Mouse (Mus musculus): ENCODE data around the gene Cbr1.

Cbr1 gene

DNA sequence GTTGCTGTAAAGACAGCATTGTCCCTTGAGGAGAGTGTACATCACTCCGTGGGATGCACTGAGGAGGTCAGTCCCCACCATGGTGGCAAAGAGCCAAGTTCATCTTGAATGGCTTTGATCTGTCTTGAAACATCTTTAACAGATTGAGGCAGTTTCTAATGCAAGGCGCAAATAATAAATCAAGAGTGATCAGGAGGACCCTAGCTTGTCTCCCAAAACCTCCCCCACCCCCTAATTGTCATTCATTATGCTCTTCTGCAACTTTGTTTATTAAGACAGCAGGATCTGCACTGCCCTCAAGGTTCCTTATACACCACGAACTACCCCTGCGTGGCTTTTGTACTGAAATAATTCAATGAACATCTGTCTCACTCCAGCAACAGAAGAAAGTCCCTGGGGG, at the start of gene Cbr1:
Gene Cbr1, plus strand, starts transcription at position 301 of the 400 bp plus-strand sequence.
- DNase-seq (ENCODE audit: low spot score in 2 of 2), result no peak

DNA sequence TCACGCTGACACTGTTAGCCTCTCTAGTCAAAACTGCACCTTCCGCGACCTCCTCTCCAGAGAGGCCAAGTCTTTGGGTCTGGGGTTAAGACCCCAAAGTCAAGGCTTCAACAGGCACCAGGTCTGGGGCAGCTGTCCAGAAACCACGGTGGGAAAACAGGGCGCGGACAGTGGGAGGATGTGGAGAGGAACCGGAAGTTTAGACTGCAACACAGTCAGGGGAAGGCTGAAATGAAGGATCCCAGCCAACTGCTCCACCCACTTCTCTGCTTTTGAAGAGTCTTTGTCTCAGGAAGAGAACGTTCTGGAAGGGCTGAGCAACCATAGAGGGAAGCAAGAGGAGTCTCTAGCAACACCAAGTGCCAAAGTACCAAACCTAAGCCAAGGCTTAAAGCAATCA, 48.0 kb upstream of the Cbr1 start:
- no peak for DNase-seq (ENCODE audit: low spot score in 2 of 2)

DNA sequence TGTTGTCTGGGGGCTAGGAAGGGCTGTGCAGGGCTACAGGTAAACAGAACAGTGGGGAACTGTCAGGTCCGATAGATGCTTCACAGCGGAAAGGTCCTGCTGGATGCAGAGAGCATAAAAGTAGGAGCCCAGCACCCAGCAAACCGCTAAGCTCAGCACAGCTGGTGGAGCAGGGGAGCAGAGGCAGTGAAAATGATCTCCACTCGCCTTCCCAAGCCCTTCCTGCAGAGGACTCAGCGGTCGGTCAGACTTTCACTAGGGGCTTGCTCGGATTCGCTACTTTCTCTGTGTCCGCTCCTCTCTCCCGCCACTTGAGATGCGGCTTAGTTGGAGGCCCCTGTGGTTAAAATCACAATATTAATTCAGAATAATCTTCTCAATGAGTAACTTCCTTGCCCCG, 47.2 kb upstream of the Cbr1 start:
- no peak for DNase-seq (ENCODE audit: low spot score in 2 of 2)

DNA sequence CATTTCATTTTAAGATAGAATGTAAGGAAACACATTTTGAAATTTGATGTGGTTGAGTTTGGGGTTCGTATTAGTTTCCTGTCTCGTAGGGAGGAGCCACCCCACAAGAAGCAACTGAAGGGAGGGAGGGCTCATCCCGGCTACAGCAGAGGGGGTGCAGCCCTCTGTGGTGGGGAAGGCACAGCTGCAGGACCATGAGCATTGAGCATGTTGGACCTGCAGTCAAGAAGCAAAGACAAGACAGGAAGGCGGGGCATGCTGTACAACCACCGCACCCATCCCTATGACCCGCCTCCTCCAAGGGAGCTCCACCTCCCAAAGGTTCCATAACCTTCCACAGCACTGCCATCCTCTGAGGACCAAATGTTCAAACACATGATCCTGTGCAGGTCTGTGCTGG, 33.3 kb upstream of the Cbr1 start:
- DNase-seq (ENCODE audit: low spot score in 2 of 2), result no peak

- DNase-seq (ENCODE audit: low spot score in 2 of 2), result no peak
Measured at GRCm38 (mm10) chr16:93573434-93573833, 32.2 kb upstream of the Cbr1 start.

- DNase-seq (ENCODE audit: low spot score in 2 of 2), result no peak
Measured at GRCm38 (mm10) chr16:93574521-93575191, 31.0 kb upstream of the Cbr1 start.

- no peak for DNase-seq (ENCODE audit: low spot score in 2 of 2)
Measured at GRCm38 (mm10) chr16:93575574-93575973, 30.1 kb upstream of the Cbr1 start.

DNA sequence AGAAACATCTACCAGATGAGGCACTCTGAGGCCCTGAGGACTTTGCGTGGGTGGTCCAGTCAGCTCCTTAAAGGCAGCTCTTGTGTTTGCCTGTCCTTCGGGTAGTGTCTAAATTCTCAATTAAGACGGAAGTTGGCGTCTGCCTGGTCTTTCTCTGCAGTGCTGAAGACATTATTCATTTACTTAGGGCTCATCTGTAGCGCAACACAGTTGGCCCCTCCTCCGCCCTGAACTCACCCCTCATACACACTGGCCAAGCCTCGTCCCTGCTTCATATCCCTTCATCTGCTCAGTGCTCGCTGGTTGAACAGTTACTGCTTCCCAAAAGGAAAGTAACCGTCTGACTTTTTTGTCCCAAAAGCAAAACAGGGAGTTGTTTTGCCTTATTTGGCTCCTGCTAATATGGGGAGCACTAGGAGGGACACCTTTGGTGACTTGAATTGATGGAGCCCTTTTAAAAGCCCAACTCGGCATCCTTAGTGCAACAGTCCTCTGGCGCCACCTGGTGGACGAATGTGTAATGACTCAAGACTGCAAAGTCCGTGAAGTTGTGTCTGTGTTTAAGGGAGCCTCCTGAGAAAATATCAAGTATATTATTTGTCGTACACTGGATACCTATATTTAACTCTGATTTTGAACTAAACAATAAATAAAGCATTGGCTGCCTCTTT, 29.1 kb upstream of the Cbr1 start:
- DNase-seq (ENCODE audit: low spot score in 2 of 2), result peak; percentile 45 to 74

DNA sequence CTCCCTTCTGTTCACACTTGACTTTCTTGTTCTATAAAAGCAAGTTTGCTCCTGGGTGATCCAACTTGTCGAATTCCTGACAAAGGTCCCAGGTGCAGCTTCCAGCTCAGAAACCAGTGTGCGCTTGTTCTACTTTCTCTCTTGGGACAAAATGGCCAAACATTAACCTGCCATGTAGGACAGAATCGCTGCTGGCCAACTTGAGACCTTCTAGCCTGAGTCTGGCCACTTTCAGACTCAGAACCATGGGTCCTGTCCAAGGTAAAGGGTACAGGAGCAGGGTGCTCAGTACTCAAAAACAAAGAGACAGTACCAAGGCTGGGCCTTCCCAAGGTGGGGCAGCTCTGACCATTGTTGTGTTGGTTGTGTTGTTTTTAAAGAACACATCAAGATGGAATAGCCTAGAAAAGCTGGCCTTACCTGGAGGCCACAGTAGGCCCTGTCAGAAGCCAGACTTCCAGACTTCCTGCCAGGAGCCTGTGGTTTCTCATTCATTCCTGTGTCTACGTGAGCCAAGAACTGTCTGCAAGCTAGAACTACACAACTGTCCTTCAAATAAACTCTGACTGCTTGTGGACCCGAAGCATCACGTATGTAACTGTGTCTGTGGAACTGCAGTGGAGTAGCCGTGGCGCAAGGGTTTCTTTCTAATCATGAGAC, 27.2 kb upstream of the Cbr1 start:
- no peak for DNase-seq (ENCODE audit: low spot score in 2 of 2)

DNA sequence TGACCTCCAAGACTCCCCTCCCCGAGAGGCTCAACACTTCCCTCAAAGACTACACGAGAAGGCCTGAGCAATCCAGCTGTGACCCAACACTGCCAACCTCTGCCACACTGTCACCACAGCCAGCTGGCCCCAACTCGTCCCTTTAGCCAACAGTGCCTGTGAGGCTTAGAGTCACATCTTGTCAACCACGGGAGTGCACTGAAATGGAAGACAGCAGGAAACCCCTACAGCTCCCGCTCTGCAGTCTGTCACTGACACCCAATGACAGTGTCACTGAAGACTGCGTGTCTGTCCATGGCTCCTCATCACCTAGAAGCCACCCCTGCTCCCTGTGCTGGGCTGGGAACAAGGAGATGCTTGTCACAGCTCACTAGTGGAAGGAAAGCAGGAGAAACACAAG, 24.5 kb upstream of the Cbr1 start:
- no peak for DNase-seq (ENCODE audit: low spot score in 2 of 2)

DNA sequence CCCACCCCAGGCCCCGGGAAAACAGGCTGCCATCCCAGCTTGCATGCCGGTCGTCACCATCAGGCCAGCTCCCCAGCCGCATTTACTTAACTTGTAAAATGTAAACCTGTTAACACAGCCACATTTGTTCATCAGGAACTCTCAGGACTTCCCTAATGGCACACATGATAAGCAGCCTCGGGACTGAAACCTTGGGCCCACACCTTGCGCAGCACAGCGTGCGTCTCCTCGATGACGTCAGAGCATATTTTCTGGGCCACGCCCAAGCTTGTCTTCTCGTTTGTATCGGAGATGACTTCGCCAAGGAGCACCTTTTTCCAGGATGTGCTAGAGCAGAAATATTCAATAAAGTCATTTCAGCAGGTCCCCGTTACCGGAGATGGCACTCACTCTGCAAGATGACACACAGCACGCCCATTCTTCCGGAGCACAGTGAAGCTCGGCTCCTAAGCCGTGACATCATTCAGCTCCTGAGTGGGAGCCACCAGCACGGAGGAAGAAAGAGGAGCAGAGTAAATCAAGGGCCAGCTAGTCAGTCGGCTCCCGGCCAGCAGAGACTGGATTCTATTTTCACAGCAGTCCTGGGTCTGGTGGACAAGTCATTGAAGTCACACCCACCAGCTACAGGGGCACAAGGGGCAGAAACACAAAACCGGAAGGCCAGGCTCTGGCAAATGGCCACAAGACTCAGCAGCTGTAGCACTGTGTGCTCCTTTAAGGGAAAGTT, 20.5 kb upstream of the Cbr1 start:
- DNase-seq (ENCODE audit: low spot score in 2 of 2), result no peak

DNA sequence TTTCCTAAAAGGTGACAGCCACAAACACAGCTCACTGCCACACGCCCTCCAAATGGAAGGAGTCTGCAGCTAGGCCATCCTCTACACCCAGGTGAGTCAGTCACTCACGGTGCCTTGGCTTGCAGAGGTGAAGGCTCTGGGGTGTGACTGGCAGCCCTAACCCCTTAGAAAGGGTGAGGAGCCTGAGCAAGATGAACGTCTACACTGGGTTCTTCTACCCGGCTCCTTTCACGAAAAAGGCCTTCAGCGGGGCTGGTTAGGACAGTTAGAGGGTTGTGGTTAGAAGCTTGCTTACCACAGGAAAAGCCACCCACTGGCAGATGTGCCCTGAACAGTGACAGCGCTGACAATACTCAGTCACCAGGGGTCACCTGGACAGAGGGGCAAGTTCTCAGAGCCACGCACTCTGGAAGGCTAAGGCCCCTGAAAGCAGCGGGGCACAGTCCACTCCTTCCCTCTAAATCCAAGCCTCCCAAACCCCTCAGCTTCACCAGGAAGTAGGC, 19.9 kb upstream of the Cbr1 start:
- no peak for DNase-seq (ENCODE audit: low spot score in 2 of 2)

DNA sequence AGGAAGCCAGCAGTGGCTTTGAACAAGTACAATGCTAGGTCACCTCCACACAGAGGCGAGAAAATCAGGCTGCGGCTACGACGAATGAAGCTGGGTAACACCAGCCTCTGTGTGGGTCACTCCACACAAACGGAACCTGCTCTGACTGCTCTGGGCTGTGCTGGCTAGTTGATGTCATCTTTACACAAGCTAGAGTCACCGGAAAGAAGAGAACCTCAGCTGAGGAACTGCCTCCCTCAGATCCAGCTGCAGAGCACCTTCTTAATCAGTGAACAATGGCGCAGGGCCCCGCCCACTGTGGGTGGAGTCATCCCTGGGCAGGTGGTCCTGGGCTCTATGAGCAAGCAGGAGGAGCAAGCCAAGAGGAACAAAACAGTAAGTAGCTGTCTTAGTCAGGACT, 19.3 kb upstream of the Cbr1 start:
- DNase-seq (ENCODE audit: low spot score in 2 of 2), result no peak

DNA sequence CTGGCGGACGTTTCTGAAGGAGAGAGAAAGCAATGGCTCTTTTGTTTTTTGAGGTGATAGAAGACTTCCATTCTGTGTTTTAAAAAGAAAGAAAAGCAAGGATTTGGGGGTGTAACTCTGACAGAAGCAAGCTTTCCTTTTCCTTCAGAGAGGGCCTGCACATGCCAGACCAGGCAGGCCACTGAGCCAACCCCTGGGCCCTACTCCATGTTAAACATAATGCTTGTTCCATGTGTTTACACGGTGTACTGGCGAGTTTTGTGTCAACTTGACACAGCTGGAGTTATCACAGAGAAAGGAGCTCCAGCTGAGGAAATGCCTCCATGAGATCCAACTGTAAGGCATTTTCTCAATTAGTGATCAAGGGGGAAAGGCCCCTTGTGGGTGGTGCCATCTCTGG, 17.4 kb upstream of the Cbr1 start:
- DNase-seq (ENCODE audit: low spot score in 2 of 2), result no peak

- peak; percentile 29 to 36 for DNase-seq (ENCODE audit: low spot score in 2 of 2)
Measured at GRCm38 (mm10) chr16:93590915-93591314, 14.7 kb upstream of the Cbr1 start.

DNA sequence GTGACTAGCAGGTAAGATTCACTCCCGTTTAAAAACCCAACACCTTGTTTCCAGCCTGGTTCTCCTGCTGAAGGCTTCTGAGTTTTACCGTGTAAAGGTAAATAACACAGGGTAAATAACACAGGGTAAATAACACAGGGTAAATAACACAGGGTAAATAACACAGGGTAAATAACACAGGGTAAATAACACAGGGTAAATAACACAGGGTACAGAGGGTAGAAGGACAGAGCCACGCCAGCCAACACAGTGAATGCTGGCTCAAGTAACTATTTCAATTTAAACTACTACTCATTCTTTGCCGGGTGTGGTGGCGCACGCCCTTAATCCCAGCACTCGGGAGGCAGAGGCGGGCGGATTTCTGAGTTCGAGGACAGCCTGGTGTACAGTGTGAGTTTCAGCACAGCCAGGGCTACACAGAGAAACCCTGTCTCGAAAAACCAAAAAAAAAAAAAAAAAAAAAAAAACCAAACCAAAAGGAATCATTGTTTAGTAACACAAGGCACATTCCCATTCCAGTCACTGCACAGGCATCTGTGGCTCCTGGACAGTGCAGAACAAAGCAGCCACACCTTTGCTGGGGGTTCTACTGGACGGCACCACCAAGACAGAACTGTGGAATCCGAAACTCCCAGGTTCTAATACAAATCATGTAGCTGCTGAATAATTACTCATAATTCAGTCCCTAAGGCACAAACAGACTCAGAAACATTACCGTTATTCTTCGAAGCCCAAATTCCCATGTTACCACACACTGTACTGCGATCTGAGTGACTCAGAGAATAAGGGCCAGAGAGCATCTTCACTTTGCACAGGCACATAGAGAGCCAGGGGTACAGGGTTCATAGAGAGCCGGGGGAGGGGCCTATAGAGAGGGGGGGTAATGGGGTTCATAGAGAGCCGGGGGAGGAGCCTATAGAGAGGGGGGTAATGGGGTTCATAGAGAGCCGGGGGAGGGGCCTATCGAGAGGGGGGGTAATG, 13.9 kb upstream of the Cbr1 start:
- no peak for DNase-seq (ENCODE audit: low spot score in 2 of 2)

DNA sequence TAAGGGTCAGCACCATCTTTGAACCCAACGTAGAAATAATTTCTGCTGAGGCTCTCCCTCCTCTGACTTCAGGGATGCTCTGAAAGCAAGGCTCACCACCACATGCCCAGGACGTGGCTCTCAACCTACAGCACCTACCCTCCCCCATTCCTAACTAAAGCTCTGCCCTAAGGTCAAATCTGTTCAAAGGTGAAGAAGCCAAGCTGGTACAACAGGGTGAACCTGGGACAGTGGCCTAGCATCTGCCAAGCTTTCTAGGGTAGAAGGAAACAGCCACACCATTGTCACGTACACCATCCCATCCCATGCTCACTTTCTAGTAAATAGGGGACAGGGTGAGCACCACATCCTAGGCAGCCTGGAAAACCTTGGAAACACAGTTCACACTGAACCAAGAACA, 12.9 kb upstream of the Cbr1 start:
- DNase-seq (ENCODE audit: low spot score in 2 of 2), result no peak

DNA sequence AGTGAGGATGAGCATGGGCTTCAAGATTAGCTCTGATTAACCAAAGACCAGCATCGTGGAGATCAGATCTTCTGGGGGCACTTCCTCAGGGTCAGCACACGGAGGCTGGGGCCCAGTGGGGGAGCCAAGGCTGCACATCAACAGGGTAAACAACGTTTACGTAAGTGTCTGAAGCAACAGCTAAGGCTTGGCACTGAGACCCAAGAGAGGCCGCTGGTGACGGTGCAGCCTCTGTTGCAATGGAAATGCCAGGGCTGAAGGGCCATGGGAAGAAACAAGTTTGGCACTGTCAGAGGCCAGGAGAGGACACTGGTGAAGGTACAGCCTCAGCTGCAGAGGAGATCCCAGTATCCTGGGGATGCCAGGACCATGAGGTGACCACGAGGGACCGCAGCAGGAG, 12.2 kb upstream of the Cbr1 start:
- no peak for DNase-seq (ENCODE audit: low spot score in 2 of 2)

GRCm38 (mm10) chr16:93594448-93594847, 11.2 kb upstream of the Cbr1 start:
- DNase-seq (ENCODE audit: low spot score in 2 of 2), result no peak

GRCm38 (mm10) chr16:93595766-93596165, 9.9 kb upstream of the Cbr1 start:
- DNase-seq (ENCODE audit: low spot score in 2 of 2), result no peak

GRCm38 (mm10) chr16:93596807-93597206, 8.8 kb upstream of the Cbr1 start:
- DNase-seq (ENCODE audit: low spot score in 2 of 2), result no peak
